Mouse (Mus musculus) fibroblast of lung, adult 2 months (primary cell): ENCODE results near the gene Nmrk2.

Experiments used
- DNase-seq: peaks from one replicate; pipeline ENCODE4 v3.0.0-alpha.2; 2011; ENCODE audit warnings: low read depth

The Nmrk2 gene

DNA sequence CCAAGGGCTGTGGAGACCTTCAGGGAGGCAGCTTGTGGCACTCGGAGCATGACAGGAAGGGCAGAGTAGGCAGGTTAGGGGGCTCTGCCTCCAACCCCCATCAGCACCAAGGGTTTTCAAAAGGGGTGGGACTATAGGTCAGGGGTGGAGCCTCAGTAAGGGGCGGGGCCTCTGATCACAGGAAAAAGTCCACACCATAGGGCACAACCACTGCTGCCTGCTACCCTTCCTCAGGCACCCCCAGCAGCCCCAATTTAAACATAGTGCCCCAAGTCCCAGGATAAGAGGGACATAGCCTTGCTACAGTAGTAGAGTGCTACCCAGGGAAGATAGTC lies 39.6 kb downstream of the Nmrk2 start:
- no peak for DNase-seq

DNA sequence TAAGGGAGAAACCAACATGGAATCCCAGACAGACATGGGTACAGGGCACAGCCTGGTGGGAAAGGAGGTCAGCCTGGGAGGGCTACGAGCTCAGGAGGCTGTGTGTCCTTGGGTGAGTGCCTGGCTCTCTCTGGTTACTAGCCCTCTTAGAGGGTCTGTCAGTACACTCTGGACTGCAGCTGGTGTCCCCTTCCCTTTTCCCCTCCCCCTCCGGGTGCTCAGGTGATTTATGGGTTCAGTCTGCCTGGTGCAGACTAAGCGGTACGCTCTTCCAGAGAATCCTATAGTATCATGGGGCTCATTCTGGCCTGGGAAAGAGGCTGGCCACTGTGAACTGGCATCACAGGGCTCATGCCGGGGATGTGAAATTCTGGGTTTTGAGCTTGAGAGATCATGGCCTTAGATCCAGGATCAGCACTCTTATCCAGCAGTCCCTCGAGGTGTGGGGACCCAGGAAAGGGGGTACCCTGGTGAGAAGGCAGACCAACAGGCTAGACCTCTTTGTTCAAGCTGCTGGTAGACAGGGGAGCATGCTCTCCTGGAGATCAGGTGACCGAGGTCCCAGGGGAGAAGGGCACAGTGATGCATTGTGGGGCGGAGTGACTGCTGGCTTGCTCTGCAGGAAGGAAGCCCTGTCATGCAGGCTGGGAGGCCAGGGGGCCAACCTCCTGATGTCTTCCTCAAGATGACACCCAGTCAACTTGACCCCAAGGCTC lies 40.1 kb downstream of the Nmrk2 start:
- DNase-seq: no peak

DNA sequence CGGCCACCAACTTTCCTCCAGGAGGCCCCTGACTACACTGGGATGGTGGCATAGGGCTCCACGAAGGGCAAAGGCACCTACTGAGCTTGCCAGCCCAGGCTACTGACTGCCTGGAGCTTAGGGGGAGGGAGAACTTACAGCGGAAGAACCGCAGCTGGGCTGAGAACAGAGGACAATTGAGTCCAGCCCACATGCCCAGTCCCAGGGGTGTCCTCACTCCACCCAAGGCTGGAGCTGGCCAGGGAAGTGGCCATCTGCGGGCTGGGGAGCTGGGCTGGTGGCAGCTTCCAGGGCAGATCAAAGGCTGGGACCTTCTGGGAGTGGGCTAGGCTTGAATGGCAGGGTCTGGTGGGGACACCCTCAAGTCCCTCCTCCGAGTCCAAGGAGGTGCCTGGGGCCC lies 47.1 kb downstream of the Nmrk2 start:
- DNase-seq: no peak

DNA sequence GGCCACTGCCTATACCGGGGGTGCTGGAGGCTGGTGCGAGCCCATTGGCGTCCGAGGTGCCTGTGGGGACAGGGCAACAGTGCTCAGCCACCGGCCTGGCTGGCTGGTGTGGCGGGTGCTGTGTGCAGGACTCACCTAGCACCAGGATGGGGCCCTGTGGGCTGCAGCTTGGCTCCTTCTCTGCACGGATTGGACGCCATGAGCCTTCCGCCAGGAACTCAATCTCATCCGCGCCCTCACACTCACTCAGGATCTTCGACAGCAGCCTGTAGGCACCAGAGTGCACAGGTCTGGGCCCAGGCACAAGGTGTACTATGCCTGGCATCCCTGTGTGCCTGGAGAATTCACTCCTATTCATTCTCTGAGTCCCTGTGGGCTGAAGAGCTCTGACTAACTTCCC lies 47.5 kb downstream of the Nmrk2 start:
- no peak for DNase-seq

DNA sequence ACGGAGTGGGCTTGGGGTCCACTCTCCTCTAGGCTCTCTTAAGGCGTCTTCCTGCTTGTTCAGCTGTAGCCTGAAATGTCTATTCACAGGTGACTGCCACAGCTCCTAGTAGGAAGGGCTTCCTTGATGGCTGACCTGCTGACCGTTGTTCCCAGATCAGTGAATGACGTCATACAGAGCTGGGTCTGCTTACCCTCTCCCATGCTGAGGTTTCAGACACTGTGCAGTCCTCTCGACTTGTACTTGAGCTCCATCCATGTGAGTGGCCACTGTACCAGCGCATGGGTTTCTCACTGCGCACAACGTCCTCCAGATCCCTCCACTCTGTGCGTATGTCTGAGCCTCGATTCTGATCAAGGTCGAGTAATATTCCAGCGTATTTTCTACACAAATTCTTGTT lies 49.2 kb downstream of the Nmrk2 start:
- DNase-seq: no peak

DNA sequence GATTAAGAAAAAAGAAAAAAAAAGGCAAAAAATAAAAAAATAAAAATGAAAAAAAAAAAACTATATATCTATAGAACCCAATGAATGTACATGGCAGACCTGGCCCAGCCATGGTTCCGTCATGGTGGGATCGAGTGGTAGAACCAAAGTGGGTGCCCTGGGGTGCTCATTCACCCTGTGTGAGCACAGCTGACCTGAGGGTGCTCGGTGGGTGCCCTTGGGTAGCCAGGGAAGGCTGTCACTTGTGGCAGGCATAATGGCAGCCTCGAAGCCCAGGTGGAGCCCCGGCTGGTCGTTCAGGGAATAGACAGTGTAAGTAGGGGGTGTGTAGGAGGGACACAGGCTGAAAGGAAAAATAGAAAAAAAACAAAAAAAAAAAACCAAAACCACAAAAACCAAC lies 50.6 kb downstream of the Nmrk2 start:
- DNase-seq: no peak
